Mouse (Mus musculus) small intestine, adult 2 months (tissue): ENCODE measurements around the gene Abcb8.

Experiments
- CTCF ChIP-seq: fragments of 200-500 bp; IDR thresholded peaks from 2 replicates; pipeline ENCODE4 v1.5.1; 2012; ENCODE audit warnings: low read depth, mild to moderate bottlenecking, control low read depth, inconsistent platforms, low read length, moderate library complexity, mixed read lengths; ENCODE audit not compliant: insufficient replicate concordance, insufficient read length; ENCODE audit errors: extremely low read depth
- POLR2A ChIP-seq: fragments of 200-500 bp; IDR thresholded peaks from 2 replicates; pipeline ENCODE4 v1.6.1; 2012; ENCODE audit warnings: low read depth, mild to moderate bottlenecking, control low read depth, inconsistent platforms, low read length, moderate library complexity

DNA sequence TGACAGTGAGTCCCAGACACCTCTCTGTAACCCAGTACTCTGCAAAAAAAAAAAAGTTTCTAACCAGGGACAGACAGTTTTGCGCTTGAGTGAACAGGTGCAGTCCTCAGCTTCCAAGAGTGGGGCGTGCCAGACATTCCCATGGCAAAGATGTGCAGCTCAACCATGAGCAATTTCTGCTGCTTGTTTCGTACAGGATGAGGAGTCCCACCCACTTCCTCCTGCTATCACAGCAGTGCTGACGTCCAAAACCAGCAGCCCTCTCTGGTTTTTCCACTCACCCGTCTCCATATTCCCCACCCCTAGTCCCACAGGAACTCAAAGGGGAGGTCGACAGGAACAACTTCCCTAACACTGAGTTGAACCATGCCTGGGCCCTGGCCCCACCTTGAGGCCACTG is 9.1 kb upstream of the Abcb8 start:
- TF ChIP-seq CTCF (no peak), POLR2A (no peak)
